Mouse (Mus musculus): ENCODE results near the gene Myo10. TPM values are rescaled to one million over a fixed set of nuclear protein-coding genes. Genes with fewer than 3 reads are reported as not detected.

The Myo10 gene
- polyA plus RNA-seq, 1 experiment from 2014 or later, result 39.8 TPM

- no peak overlapping the region for H3K4me3 ChIP-seq
- no peak for ATAC-seq (ENCODE audit: insufficient number of reproducible peaks, insufficient read depth, low FRiP score, low TSS enrichment)
- H3K9ac ChIP-seq, result no peak overlapping the region
- H3K4me2 ChIP-seq (replicated peaks), result no peak overlapping the region
- 0 out of 2 replicates have a peak, but pooled peaks cover 3% of the 10 kb centered on the region for H3K4me1 ChIP-seq
- no peaks in the 10 kb centered on the region for H3K27me3 ChIP-seq
- 92% methylated on average over 20 of the region's 20 CpGs for WGBS
- no peaks in the 10 kb centered on the region for H3K9me3 ChIP-seq
- H3K36me3 ChIP-seq, result peaks cover 85% of the 10 kb centered on the region
- no peak overlapping the region for H3K27ac ChIP-seq
These were observed 186.5 kb downstream of the Myo10 start for GRCm38 (mm10) chr15:25808677-25809460.

DNA sequence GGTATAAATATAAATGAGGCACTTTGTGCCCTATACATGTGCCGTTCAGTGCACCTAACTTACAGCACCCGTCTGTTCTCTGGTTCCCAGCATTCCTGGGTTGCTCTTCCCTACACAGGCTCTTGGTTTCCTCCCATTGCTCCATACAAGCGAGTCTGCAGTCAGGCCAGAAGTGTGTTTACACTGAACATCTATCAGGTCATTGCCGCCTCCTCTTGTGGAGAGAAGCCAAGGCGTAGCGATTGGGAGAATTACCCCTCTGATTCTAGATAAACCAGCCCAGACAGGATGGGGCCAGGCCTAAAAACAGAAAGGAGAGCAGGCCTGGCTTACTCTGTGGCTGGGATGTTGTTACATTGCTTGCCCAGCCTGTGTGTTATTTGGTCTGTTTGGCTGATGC, 187.3 kb downstream of the Myo10 start:
- no peaks in the 10 kb centered on the region for H3K27me3 ChIP-seq
- H3K4me3 ChIP-seq, result no peak overlapping the region
- no peak for ATAC-seq (ENCODE audit: insufficient number of reproducible peaks, insufficient read depth, low FRiP score, low TSS enrichment)
- no peak overlapping the region for H3K4me2 ChIP-seq (replicated peaks)
- no peaks in the 10 kb centered on the region for H3K9me3 ChIP-seq
- 0 out of 2 replicates have a peak, but pooled peaks cover 3% of the 10 kb centered on the region for H3K4me1 ChIP-seq
- no peak overlapping the region for H3K9ac ChIP-seq
- no peak overlapping the region for H3K27ac ChIP-seq
- H3K36me3 ChIP-seq, result peaks cover 84% of the 10 kb centered on the region
- WGBS, result 93% methylated on average over 6 of the region's 6 CpGs

DNA sequence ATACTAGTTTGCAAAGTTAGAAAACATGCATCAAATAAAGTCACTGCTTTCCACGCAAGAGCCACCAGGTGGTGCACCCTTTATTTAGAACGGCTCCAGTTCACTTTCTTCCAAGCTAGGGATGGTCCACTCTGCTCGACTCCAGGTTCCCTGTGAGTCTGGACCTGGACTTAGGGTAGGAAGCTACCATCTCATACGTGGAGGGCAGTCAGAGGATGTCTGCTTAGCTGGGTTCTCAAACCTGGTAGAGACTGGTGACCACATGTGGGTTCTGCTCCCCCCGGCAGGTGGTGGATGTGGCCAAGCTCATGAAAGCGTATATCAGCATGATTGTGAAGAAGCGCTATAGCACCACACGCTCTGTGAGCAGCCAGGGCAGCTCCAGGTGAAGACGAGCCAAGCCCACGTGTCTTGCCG, 189.5 kb downstream of the Myo10 start:
- Histone ChIP-seq H3K9me3 (no peaks in the 10 kb centered on the region; the same call in 1 of the 2 replicates), H3K4me1 (0 out of 2 replicates have a peak, but pooled peaks cover 3% of the 10 kb centered on the region), H3K36me3 (peaks cover 79% of the 10 kb centered on the region), H3K4me2 (replicated peaks) (no peak overlapping the region), H3K27ac (no peak overlapping the region), H3K27me3 (no peaks in the 10 kb centered on the region), H3K9ac (no peak overlapping the region), H3K4me3 (no peak overlapping the region)
- no peak for ATAC-seq (ENCODE audit: insufficient number of reproducible peaks, insufficient read depth, low FRiP score, low TSS enrichment)
- WGBS, result 89% methylated on average over 11 of the region's 11 CpGs

- Histone ChIP-seq H3K9me3 (no peaks in the 10 kb centered on the region; the same call in 1 of the 2 replicates), H3K4me2 (replicated peaks) (no peak overlapping the region), H3K4me1 (0 out of 2 replicates have a peak, but pooled peaks cover 3% of the 10 kb centered on the region), H3K4me3 (no peak overlapping the region), H3K27me3 (no peaks in the 10 kb centered on the region), H3K27ac (no peak overlapping the region), H3K36me3 (peaks cover 73% of the 10 kb centered on the region), H3K9ac (no peak overlapping the region)
- WGBS, result 70% methylated on average over 12 of the region's 12 CpGs
- no peak for ATAC-seq (ENCODE audit: insufficient number of reproducible peaks, insufficient read depth, low FRiP score, low TSS enrichment)
These were observed 190.2 kb downstream of the Myo10 start for GRCm38 (mm10) chr15:25812479-25812878.

- peaks cover 52% of the 10 kb centered on the region for H3K36me3 ChIP-seq
- 0 out of 2 replicates have a peak, but pooled peaks cover 3% of the 10 kb centered on the region for H3K4me1 ChIP-seq
- 88% methylated on average over 3 of the region's 3 CpGs for WGBS
- no peaks in the 10 kb centered on the region for H3K27me3 ChIP-seq
- no peak overlapping the region for H3K27ac ChIP-seq
- no peaks in the 10 kb centered on the region; the same call in 1 of the 2 replicates for H3K9me3 ChIP-seq
- H3K4me2 ChIP-seq (replicated peaks), result no peak overlapping the region
- no peak for ATAC-seq (ENCODE audit: insufficient number of reproducible peaks, insufficient read depth, low FRiP score, low TSS enrichment)
- H3K4me3 ChIP-seq, result no peak overlapping the region
- H3K9ac ChIP-seq, result no peak overlapping the region
These were observed 192.2 kb downstream of the Myo10 start for GRCm38 (mm10) chr15:25814535-25814934.

- Histone ChIP-seq H3K4me2 (replicated peaks) (no peak overlapping the region), H3K27ac (no peak overlapping the region), H3K4me3 (no peak overlapping the region), H3K27me3 (no peaks in the 10 kb centered on the region), H3K9ac (no peak overlapping the region), H3K4me1 (0 out of 2 replicates have a peak, but pooled peaks cover 3% of the 10 kb centered on the region), H3K36me3 (peaks cover 26% of the 10 kb centered on the region), H3K9me3 (no peaks in the 10 kb centered on the region; the same call in 1 of the 2 replicates)
- ATAC-seq (ENCODE audit: insufficient number of reproducible peaks, insufficient read depth, low FRiP score, low TSS enrichment), result no peak
- WGBS, result 84% methylated on average over 2 of the region's 2 CpGs
These were observed 194.9 kb downstream of the Myo10 start for GRCm38 (mm10) chr15:25817191-25817590.

DNA sequence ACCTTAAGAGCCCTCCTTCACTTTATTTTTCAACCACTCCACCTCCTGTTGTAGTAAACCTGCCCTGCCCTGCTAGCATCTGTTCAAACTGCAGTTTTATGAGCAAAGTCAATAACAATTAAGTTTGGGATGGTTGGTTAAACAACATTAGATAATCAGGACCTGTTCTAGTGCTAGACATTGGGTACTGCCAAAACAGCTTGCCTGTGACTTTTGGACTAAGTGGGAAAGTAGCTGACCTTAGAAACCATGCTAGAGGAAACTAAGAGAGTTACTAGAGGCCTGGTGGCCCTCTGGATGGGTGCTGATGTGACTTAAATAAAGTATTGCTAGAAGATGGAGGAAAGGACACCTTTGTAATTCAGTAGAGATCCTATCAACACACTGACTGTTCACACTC, 199.7 kb downstream of the Myo10 start:
- Histone ChIP-seq H3K4me1 (no peaks in the 10 kb centered on the region), H3K4me3 (no peak overlapping the region), H3K9ac (no peak overlapping the region), H3K9me3 (no peaks in the 10 kb centered on the region; the same call in 1 of the 2 replicates), H3K36me3 (no peaks in the 10 kb centered on the region), H3K4me2 (replicated peaks) (no peak overlapping the region), H3K27me3 (no peaks in the 10 kb centered on the region), H3K27ac (no peak overlapping the region)
- no peak for ATAC-seq (ENCODE audit: insufficient number of reproducible peaks, insufficient read depth, low FRiP score, low TSS enrichment)

DNA sequence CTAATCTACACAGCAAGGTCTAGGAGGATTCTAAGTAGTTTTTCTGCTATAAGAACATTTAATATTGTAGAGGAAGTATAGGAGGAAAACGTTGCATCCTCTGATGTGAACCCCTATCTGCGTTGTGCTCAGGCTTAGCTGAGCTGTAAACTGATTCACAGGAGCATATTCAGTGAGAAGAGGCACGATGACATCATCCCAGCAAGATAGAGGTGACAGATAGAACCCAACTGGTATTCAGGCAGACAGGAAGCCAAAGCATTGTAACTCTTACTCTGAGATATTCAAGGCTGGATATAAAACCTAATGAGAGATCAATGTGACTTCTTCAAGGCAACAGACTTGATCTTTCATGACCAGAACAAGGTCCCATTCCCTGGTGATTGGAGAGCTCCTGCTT, 200.3 kb downstream of the Myo10 start:
- H3K9ac ChIP-seq, result no peak overlapping the region
- no peaks in the 10 kb centered on the region for H3K36me3 ChIP-seq
- H3K27me3 ChIP-seq, result no peaks in the 10 kb centered on the region
- ATAC-seq (ENCODE audit: insufficient number of reproducible peaks, insufficient read depth, low FRiP score, low TSS enrichment), result no peak
- 59% methylated on average over 3 of the region's 3 CpGs for WGBS
- no peak overlapping the region for H3K4me2 ChIP-seq (replicated peaks)
- H3K4me1 ChIP-seq, result no peaks in the 10 kb centered on the region
- no peak overlapping the region for H3K27ac ChIP-seq
- no peaks in the 10 kb centered on the region; the same call in 1 of the 2 replicates for H3K9me3 ChIP-seq
- no peak overlapping the region for H3K4me3 ChIP-seq

GRCm38 (mm10) chr15:25826531-25826961, 204.2 kb downstream of the Myo10 start:
- Histone ChIP-seq H3K27ac (no peak overlapping the region), H3K4me2 (replicated peaks) (no peak overlapping the region), H3K4me3 (no peak overlapping the region), H3K4me1 (no peaks in the 10 kb centered on the region), H3K9ac (no peak overlapping the region), H3K27me3 (no peaks in the 10 kb centered on the region), H3K9me3 (no peaks in the 10 kb centered on the region), H3K36me3 (no peaks in the 10 kb centered on the region)
- 83% methylated on average over 8 of the region's 8 CpGs for WGBS
- no peak for ATAC-seq (ENCODE audit: insufficient number of reproducible peaks, insufficient read depth, low FRiP score, low TSS enrichment)

GRCm38 (mm10) chr15:25828464-25828863, 206.1 kb downstream of the Myo10 start:
- Histone ChIP-seq H3K9ac (no peak overlapping the region), H3K4me2 (replicated peaks) (no peak overlapping the region), H3K36me3 (no peaks in the 10 kb centered on the region), H3K27ac (no peak overlapping the region), H3K4me3 (no peak overlapping the region), H3K9me3 (no peaks in the 10 kb centered on the region), H3K27me3 (no peaks in the 10 kb centered on the region), H3K4me1 (peaks cover 2% of the 10 kb centered on the region; the same call in 1 of the 2 replicates)
- 82% methylated on average over 10 of the region's 10 CpGs for WGBS
- no peak for ATAC-seq (ENCODE audit: insufficient number of reproducible peaks, insufficient read depth, low FRiP score, low TSS enrichment)

- Histone ChIP-seq H3K27ac (no peak overlapping the region), H3K9ac (no peak overlapping the region), H3K36me3 (no peaks in the 10 kb centered on the region), H3K4me3 (no peak overlapping the region), H3K27me3 (no peaks in the 10 kb centered on the region), H3K9me3 (no peaks in the 10 kb centered on the region), H3K4me1 (peaks cover 5% of the 10 kb centered on the region; the same call in 1 of the 2 replicates), H3K4me2 (replicated peaks) (no peak overlapping the region)
- WGBS, result 63% methylated on average over 2 of the region's 2 CpGs
- no peak for ATAC-seq (ENCODE audit: insufficient number of reproducible peaks, insufficient read depth, low FRiP score, low TSS enrichment)
These were observed 208.1 kb downstream of the Myo10 start for GRCm38 (mm10) chr15:25830426-25830825.

GRCm38 (mm10) chr15:25834282-25834681, 212.0 kb downstream of the Myo10 start:
- Histone ChIP-seq H3K9ac (no peak overlapping the region), H3K4me3 (no peak overlapping the region), H3K4me2 (replicated peaks) (no peak overlapping the region), H3K9me3 (no peaks in the 10 kb centered on the region), H3K27me3 (no peaks in the 10 kb centered on the region), H3K4me1 (peaks cover 5% of the 10 kb centered on the region; the same call in 1 of the 2 replicates), H3K27ac (no peak overlapping the region), H3K36me3 (no peaks in the 10 kb centered on the region)
- 85% methylated on average over 2 of the region's 2 CpGs for WGBS
- no peak for ATAC-seq (ENCODE audit: insufficient number of reproducible peaks, insufficient read depth, low FRiP score, low TSS enrichment)

Measured in embryonic facial prominence, embryonic 12.5 days (tissue).